Mouse (Mus musculus) intestine, postnatal 0 days (tissue): Measurements from ENCODE around the gene Trim2. TPM values are rescaled to one million over a fixed set of nuclear protein-coding genes. Genes with fewer than 3 reads are reported as not detected.

Source experiments
- ATAC-seq: fragments of 200-750 bp; cut with Nextera tagmentation; 2 replicates; pipeline ENCODE4 v1.8.0; 2017; ENCODE audit warnings: mild to moderate bottlenecking, moderate TSS enrichment, moderate library complexity
- H3K27ac ChIP-seq: fragments of 300-500 bp; sonication (generic); 2 replicates; pipeline ENCODE4 v1.5.1; 2014; ENCODE audit warnings: mild to moderate bottlenecking, low read depth, low read length, moderate library complexity
- H3K27me3 ChIP-seq: fragments of 300-500 bp; sonication (generic); replicated peaks from 2 replicates; pipeline ENCODE4 v1.6.1; 2014; ENCODE audit warnings: low read length, mixed read lengths; ENCODE audit not compliant: control insufficient read depth, insufficient read depth
- H3K36me3 ChIP-seq: fragments of 300-500 bp; sonication (generic); 2 replicates; pipeline ENCODE4 v1.6.1; 2014; ENCODE audit warnings: mild to moderate bottlenecking, moderate library complexity; ENCODE audit not compliant: control insufficient read depth, insufficient read depth
- H3K4me1 ChIP-seq: fragments of 300-500 bp; sonication (generic); replicated peaks from 2 replicates; pipeline ENCODE4 v1.6.1; 2014; ENCODE audit warnings: antibody characterized with exemption, low read length, mixed read lengths; ENCODE audit not compliant: control insufficient read depth, insufficient read depth
- H3K4me2 ChIP-seq: fragments of 300-500 bp; sonication (generic); replicated peaks from 2 replicates; pipeline ENCODE4 v1.6.1; 2014; ENCODE audit warnings: low read depth, mild to moderate bottlenecking, moderate library complexity
- H3K4me3 ChIP-seq: fragments of 300-500 bp; sonication (generic); 2 replicates; pipeline ENCODE4 v1.5.1; 2014; ENCODE audit warnings: low read depth, low read length
- H3K9ac ChIP-seq: fragments of 300-500 bp; sonication (generic); 2 replicates; pipeline ENCODE4 v1.6.1; 2014; ENCODE audit warnings: mild to moderate bottlenecking, low read depth, low read length
- H3K9me3 ChIP-seq: fragments of 300-500 bp; sonication (generic); 2 replicates; pipeline ENCODE4 v1.6.1; 2016; ENCODE audit warnings: mixed run types; ENCODE audit not compliant: control insufficient read depth
- CTCF ChIP-seq: sonication (generic); IDR thresholded peaks from 2 replicates; pipeline ENCODE4 v1.5.1; 2016; ENCODE audit warnings: low read depth, mild to moderate bottlenecking, control low read depth, antibody characterized with exemption, moderate library complexity
- WGBS: fragments of 180-500 bp; shearing (Covaris S2); extraction: QIAGEN DNeasy Blood & Tissue Kit; methylation state at CpG from one replicate; pipeline ENCODE4 v1.1.7; 2014; 5-methylcytosine and 5-hydroxymethylcytosine counted together
- polyA plus RNA-seq: library from polyadenylated mRNA; unstranded; fragments of >200 nt; fragmentation: Nextera tagmentation; extraction: Ambion mirVana; gene quantifications from 2 replicates; pipeline ENCODE4 v1.2.1, GENCODE M21; 2015

Gene Trim2
- polyA plus RNA-seq, 1 experiment from 2014 or later, result 21.2 TPM

DNA sequence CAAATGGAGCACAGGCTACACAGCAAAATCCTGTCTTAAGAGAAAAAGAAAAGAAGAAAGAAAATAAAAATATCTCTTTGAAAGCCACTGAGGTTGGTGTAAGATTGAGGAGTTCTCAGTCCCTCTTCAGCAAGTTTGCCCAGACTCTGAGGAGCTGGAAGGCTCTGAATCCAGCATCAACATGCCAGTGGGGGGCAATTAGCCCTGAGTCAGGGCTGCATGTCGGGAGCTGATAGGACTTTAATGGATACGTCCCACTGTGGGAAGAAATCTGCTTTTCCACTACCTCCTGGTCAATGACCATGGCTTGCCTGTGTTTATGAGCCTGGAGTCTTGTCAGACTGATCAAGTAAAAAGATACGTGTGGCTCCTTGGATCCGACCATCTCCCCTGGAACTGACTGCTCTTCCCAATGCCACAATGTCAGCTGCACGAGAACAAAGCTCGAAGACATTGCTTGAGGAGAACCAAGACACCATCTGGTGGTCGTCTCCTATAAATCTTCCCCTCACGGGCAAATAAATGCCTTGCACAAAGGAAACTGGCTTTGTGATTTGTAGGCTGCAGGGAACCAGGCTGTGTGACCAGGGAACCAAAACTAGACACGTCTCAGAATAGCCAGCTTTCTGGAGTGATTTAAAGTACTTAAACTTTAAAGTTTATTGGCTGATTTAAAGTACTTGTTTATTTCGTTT, 39.9 kb upstream of the Trim2 start:
- TF ChIP-seq CTCF, result peak; percentile 39
- ATAC-seq, result no peak
- Histone ChIP-seq H3K36me3 (no peaks in the 10 kb centered on the region), H3K9me3 (no peaks in the 10 kb centered on the region), H3K27me3 (no peaks in the 10 kb centered on the region), H3K4me2 (no peak overlapping the region), H3K27ac (no peak overlapping the region), H3K4me1 (no peaks in the 10 kb centered on the region; the same call in 1 of the 2 replicates), H3K4me3 (no peak overlapping the region), H3K9ac (no peak overlapping the region)
- WGBS, result 56% methylated on average over 10 of the region's 10 CpGs

DNA sequence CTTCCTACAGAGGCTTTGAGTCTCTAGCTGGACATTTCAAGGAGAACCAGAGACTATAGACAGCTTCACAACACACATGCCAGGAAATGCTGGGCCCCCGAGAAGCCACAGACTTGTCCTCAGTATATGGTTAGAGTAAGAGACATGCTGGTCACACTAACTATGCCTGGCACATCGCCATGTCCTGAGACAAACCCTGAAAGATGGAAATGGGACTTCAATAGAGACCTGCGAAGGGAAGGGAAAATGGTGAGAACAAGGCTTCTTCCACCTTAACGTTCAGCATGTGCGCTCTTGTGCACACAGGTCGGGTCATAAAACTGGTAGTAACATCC, 38.9 kb upstream of the Trim2 start:
- no peaks in the 10 kb centered on the region; the same call in 1 of the 2 replicates for H3K4me1 ChIP-seq
- WGBS, result 38% methylated on average over 6 of the region's 6 CpGs
- no peaks in the 10 kb centered on the region for H3K27me3 ChIP-seq
- H3K4me3 ChIP-seq, result peak overlapping the region; percentile 26; the same call in 1 of the 2 replicates
- no peak overlapping the region for H3K27ac ChIP-seq
- H3K9me3 ChIP-seq, result no peaks in the 10 kb centered on the region
- TF ChIP-seq CTCF, result no peak
- H3K36me3 ChIP-seq, result no peaks in the 10 kb centered on the region
- H3K4me2 ChIP-seq, result peak overlapping the region; percentile 67
- no peak overlapping the region for H3K9ac ChIP-seq
- ATAC-seq, result no peak

DNA sequence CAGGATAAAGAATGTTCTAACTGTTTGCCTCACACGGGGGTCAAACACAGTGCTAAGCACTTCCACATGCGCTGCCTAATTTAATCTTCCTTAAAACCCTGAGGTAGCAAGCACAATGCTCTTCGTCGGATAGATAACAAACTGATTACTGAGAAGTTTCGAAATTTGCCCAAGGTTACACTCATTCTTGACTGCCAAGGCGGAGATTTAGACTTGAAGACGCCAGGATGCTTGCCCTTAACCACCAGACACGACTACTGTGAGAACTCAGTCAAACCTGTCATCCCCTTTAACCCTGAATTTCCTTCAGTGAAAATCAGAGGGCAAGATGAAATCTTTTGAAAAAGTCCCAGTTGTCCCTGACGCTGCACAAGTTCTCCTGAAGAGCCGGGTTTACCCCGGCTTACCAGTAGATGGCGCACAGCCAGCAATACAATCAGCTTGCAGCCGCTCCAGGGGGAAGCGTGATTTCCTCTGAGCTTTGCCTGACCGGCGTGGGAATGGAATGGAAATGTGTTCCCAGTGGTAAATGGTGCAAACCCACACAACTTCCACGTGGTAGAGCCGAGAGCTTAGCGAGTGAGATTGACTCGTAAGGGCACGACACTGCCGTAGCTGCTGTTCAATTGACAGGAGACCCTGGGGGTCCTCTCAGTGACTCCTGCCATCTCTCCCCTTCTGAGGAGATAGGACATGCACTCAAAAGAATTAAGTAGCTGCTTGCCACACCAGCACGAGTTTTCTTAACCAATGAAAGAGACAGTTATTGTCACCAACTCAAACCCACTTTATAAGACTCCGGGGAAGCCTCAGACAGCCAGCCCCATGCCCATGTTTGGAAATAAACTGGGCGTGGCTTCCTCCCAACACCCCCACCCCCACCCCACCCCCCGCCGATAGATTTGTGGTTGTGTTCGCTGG, 38.3 kb upstream of the Trim2 start:
- Histone ChIP-seq H3K9me3 (no peaks in the 10 kb centered on the region), H3K36me3 (no peaks in the 10 kb centered on the region), H3K27ac (peak overlapping the region; percentile 54; the same call in 1 of the 2 replicates), H3K4me2 (peak overlapping the region; percentile 67), H3K4me1 (no peaks in the 10 kb centered on the region; the same call in 1 of the 2 replicates), H3K9ac (no peak overlapping the region), H3K4me3 (peak overlapping the region; percentile 26), H3K27me3 (no peaks in the 10 kb centered on the region)
- peak; percentile 92 for TF ChIP-seq CTCF
- 7% methylated on average over 28 of the region's 28 CpGs for WGBS
- peak; percentile 48 for ATAC-seq

DNA sequence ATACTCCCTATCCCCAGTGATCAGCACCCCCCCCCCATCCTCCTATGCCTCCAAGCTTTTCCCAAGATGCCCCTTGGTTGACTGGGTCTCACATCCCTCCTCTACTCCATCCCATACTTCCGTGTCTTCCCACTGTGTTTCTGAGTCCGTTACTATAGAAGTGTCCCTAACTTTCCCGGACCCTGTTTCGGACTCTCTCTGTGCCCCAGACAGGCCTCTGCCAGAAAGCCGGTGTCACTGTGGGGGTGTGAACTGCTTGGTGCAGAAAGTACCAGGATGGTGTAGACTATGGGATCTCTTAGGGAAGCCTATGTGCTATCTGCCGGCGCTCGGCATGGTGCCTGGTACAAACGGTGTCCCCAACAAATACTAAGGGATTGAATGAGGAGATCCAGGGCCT, 36.4 kb upstream of the Trim2 start:
- Histone ChIP-seq H3K36me3 (no peaks in the 10 kb centered on the region), H3K9me3 (no peaks in the 10 kb centered on the region), H3K4me2 (no peak overlapping the region), H3K27ac (no peak overlapping the region), H3K4me3 (no peak overlapping the region), H3K27me3 (no peaks in the 10 kb centered on the region), H3K9ac (no peak overlapping the region), H3K4me1 (no peaks in the 10 kb centered on the region; the same call in 1 of the 2 replicates)
- no peak for TF ChIP-seq CTCF
- no peak for ATAC-seq
- 93% methylated on average over 9 of the region's 9 CpGs for WGBS

DNA sequence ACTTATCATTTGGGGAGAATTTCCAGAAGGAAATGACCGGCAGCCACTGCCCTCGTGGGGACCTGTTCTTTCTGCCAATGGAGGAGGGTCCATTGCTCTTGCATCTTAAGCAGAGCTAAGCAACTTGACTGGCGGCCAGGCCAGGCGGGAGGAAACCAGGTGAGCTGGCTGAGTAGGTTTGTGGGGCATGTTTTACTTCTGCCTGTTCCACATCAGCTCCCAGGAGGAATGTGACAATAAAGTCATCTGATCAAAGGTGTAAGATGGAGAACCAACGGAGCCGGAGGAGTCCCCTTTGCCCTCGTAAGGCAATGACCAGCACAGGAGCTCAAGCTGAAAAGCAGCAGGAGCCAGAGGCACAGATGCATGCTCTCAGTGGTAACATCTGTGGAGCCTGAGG, 35.1 kb upstream of the Trim2 start:
- WGBS, result 64% methylated on average over 7 of the region's 7 CpGs
- TF ChIP-seq CTCF, result no peak
- Histone ChIP-seq H3K9ac (no peak overlapping the region), H3K27ac (no peak overlapping the region), H3K4me3 (no peak overlapping the region), H3K4me1 (no peaks in the 10 kb centered on the region; the same call in 1 of the 2 replicates), H3K4me2 (no peak overlapping the region), H3K9me3 (no peaks in the 10 kb centered on the region), H3K36me3 (no peaks in the 10 kb centered on the region), H3K27me3 (no peaks in the 10 kb centered on the region)
- no peak for ATAC-seq

DNA sequence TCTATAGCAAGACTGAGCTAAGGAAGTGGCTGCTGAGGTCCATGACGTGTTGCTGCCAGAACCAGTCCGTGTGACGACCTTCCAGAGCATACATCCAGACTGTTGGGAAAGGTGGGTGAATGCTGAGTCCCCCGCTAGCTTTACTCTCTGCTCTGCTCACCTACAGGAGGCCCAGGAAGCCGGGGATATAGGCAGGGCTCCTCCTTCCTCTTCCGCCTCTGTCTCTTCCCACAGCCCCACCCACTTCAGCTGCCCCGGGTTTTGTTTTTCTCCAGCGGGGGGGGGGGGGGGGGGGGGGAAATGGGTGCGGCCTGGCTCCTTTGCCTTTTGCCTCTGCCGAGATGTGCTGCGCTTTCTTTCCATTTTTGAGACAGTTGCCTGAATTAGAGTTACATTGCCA, 30.9 kb upstream of the Trim2 start:
- H3K27me3 ChIP-seq, result no peaks in the 10 kb centered on the region
- H3K4me2 ChIP-seq, result peak overlapping the region; percentile 45; the same call in 1 of the 2 replicates
- H3K4me1 ChIP-seq, result 0 out of 2 replicates have a peak, but pooled peaks cover 6% of the 10 kb centered on the region
- no peak overlapping the region for H3K27ac ChIP-seq
- WGBS, result 31% methylated on average over 10 of the region's 11 CpGs
- H3K36me3 ChIP-seq, result no peaks in the 10 kb centered on the region
- no peak overlapping the region for H3K9ac ChIP-seq
- no peak for TF ChIP-seq CTCF
- H3K9me3 ChIP-seq, result no peaks in the 10 kb centered on the region
- no peak overlapping the region for H3K4me3 ChIP-seq
- peak; percentile 71; the same call in 1 of the 2 replicates for ATAC-seq
